Mouse (Mus musculus) MEL (cell line): ENCODE results near the gene Tcf21. TPM values are rescaled to one million over a fixed set of nuclear protein-coding genes. Genes with fewer than 3 reads are reported as not detected.

Experiments used
- DNase-seq: peaks from one replicate; pipeline ENCODE4 v3.0.0; 2011; ENCODE audit warnings: low read depth, low spot score
- H3K27ac ChIP-seq: 2 replicates; pipeline ENCODE4 v1.5.1; 2012; ENCODE audit warnings: low read depth, mild to moderate bottlenecking, control low read depth, low read length, moderate library complexity; ENCODE audit not compliant: control insufficient read depth
- H3K27me3 ChIP-seq, 2 experiments: fragments of 150-350 bp in 1 of 2; sonication (generic) in 1 of 2; 2 replicates each; pipeline ENCODE4 v1.6.1; 2012; ENCODE audit warnings: low read length in 2 of 2, mild to moderate bottlenecking in 2 of 2, improper control_type of control experiment in 1 of 2, moderate library complexity in 1 of 2; ENCODE audit not compliant: insufficient read depth in 2 of 2, control insufficient read depth in 1 of 2
- H3K36me3 ChIP-seq, 2 experiments: 2 replicates each; pipeline ENCODE4 v1.6.1; 2012 to 2014; ENCODE audit warnings: low read length in 2 of 2, improper control_type of control experiment in 1 of 2, inconsistent platforms in 1 of 2, mild to moderate bottlenecking in 1 of 2; ENCODE audit not compliant: insufficient read depth in 2 of 2, control insufficient read depth in 1 of 2
- H3K4me1 ChIP-seq, 2 experiments: fragments of 150-350 bp in 1 of 2; sonication (generic) in 1 of 2; 2 replicates each; pipeline ENCODE4 v1.6.1; 2012; ENCODE audit warnings: low read length in 2 of 2, improper control_type of control experiment in 1 of 2, mild to moderate bottlenecking in 1 of 2; ENCODE audit not compliant: insufficient read depth in 2 of 2, control insufficient read depth in 1 of 2
- H3K4me3 ChIP-seq, 2 experiments: fragments of 150-350 bp in 1 of 2; sonication (generic) in 1 of 2; 2 replicates each; pipeline ENCODE4 v1.5.1; 2012; ENCODE audit warnings: low read depth in 2 of 2, low read length in 2 of 2, mild to moderate bottlenecking in 2 of 2, moderate library complexity in 2 of 2, control low read depth in 1 of 2, improper control_type of control experiment in 1 of 2; ENCODE audit not compliant: control insufficient read depth in 1 of 2, insufficient read depth in 1 of 2
- H3K79me2 ChIP-seq: 2 replicates; pipeline ENCODE4 v1.6.1; 2012; ENCODE audit warnings: mild to moderate bottlenecking, low read length, moderate library complexity; ENCODE audit not compliant: control insufficient read depth, poor library complexity, insufficient read depth
- H3K9ac ChIP-seq: 2 replicates; pipeline ENCODE4 v1.6.1; 2012; ENCODE audit warnings: low read depth, mild to moderate bottlenecking, control low read depth, low read length, moderate library complexity; ENCODE audit not compliant: control insufficient read depth, poor library complexity, severe bottlenecking
- H3K9me3 ChIP-seq: fragments of 150-350 bp; sonication (generic); replicated peaks from 2 replicates; pipeline ENCODE4 v1.6.1; 2012; ENCODE audit warnings: mild to moderate bottlenecking, low read length, improper control_type of control experiment, moderate library complexity; ENCODE audit not compliant: insufficient read depth
- CHD1 ChIP-seq: IDR thresholded peaks from 2 replicates; pipeline ENCODE4 v1.6.1; 2012; ENCODE audit warnings: low read depth, mild to moderate bottlenecking, inconsistent platforms, low read length, improper control_type of control experiment
- CHD2 ChIP-seq: IDR thresholded peaks from 2 replicates; pipeline ENCODE4 v1.6.1; 2011; ENCODE audit warnings: low read length, improper control_type of control experiment
- E2F4 ChIP-seq: IDR thresholded peaks from 2 replicates; pipeline ENCODE4 v1.6.1; 2011; ENCODE audit warnings: low read depth, low read length, improper control_type of control experiment, borderline replicate concordance
- ELF1 ChIP-seq: IDR thresholded peaks from 2 replicates; pipeline ENCODE4 v1.6.1; 2014; ENCODE audit warnings: low read depth, mild to moderate bottlenecking, inconsistent platforms, low read length, improper control_type of control experiment, moderate library complexity
- EP300 ChIP-seq, 2 experiments: IDR thresholded peaks; 2 replicates each; pipeline ENCODE4 v1.6.1; 2011; ENCODE audit warnings: improper control_type of control experiment in 2 of 2, low read length in 2 of 2, low read depth in 1 of 2, mild to moderate bottlenecking in 1 of 2
- GATA1 ChIP-seq: IDR thresholded peaks from 2 replicates; pipeline ENCODE4 v1.6.1; 2011; ENCODE audit warnings: low read depth, low read length, improper control_type of control experiment
- HCFC1 ChIP-seq: IDR thresholded peaks from 2 replicates; pipeline ENCODE4 v1.6.1; 2012; ENCODE audit warnings: low read depth, mild to moderate bottlenecking, inconsistent platforms, low read length, improper control_type of control experiment, moderate library complexity
- KAT2A ChIP-seq: conservative IDR thresholded peaks from 2 replicates; pipeline ENCODE4 v1.6.1; 2012; ENCODE audit warnings: low read depth, low read length, improper control_type of control experiment, inconsistent platforms
- MAFK ChIP-seq: IDR thresholded peaks from 2 replicates; pipeline ENCODE4 v1.6.1; 2011; ENCODE audit warnings: low read depth, mild to moderate bottlenecking, low read length, improper control_type of control experiment, borderline replicate concordance
- MAZ ChIP-seq: IDR thresholded peaks from 2 replicates; pipeline ENCODE4 v1.6.1; 2012; ENCODE audit warnings: low read depth, mild to moderate bottlenecking, inconsistent platforms, low read length, improper control_type of control experiment
- MEF2A ChIP-seq: IDR thresholded peaks from 2 replicates; pipeline ENCODE4 v1.6.1; 2014; ENCODE audit warnings: low read depth, mild to moderate bottlenecking, inconsistent platforms, low read length, improper control_type of control experiment; ENCODE audit not compliant: poor library complexity, insufficient replicate concordance, severe bottlenecking; ENCODE audit errors: extremely low read depth
- MYB ChIP-seq: IDR thresholded peaks from 2 replicates; pipeline ENCODE4 v1.6.1; 2011; ENCODE audit warnings: mild to moderate bottlenecking, low read depth, low read length, improper control_type of control experiment
- NELFE ChIP-seq: IDR thresholded peaks from 2 replicates; pipeline ENCODE4 v1.6.1; 2011; ENCODE audit warnings: low read depth, low read length, improper control_type of control experiment
- NRF1 ChIP-seq: IDR thresholded peaks from 2 replicates; pipeline ENCODE4 v1.6.1; 2014; ENCODE audit warnings: low read depth, mild to moderate bottlenecking, inconsistent platforms, low read length, improper control_type of control experiment, moderate library complexity; ENCODE audit not compliant: poor library complexity, insufficient read depth, severe bottlenecking
- POLR2AphosphoS5 ChIP-seq: IDR thresholded peaks from 2 replicates; pipeline ENCODE4 v1.6.1; 2012; ENCODE audit warnings: low read depth, borderline replicate concordance, mild to moderate bottlenecking, inconsistent platforms, low read length, moderate library complexity, mixed read lengths
- RAD21 ChIP-seq: IDR thresholded peaks from 2 replicates; pipeline ENCODE4 v1.6.1; 2011; ENCODE audit warnings: mild to moderate bottlenecking, low read depth, low read length, improper control_type of control experiment
- SIN3A ChIP-seq: IDR thresholded peaks from 2 replicates; pipeline ENCODE4 v1.6.1; 2012; ENCODE audit warnings: low read length, improper control_type of control experiment, inconsistent platforms
- SMC3 ChIP-seq: IDR thresholded peaks from 2 replicates; pipeline ENCODE4 v1.6.1; 2011; ENCODE audit warnings: low read depth, low read length, improper control_type of control experiment
- TAL1 ChIP-seq: IDR thresholded peaks from 2 replicates; pipeline ENCODE4 v1.6.1; 2012; ENCODE audit warnings: mild to moderate bottlenecking, inconsistent platforms, low read length, moderate library complexity, mixed read lengths
- TBP ChIP-seq: IDR thresholded peaks from 2 replicates; pipeline ENCODE4 v1.8.0; 2011; ENCODE audit warnings: low read depth, low read length, improper control_type of control experiment
- TCF12 ChIP-seq: IDR thresholded peaks from 2 replicates; pipeline ENCODE4 v1.6.1; 2014; ENCODE audit warnings: low read depth, mild to moderate bottlenecking, inconsistent platforms, low read length, improper control_type of control experiment, moderate library complexity
- UBTF ChIP-seq: IDR thresholded peaks from 2 replicates; pipeline ENCODE4 v1.6.1; 2012; ENCODE audit warnings: low read depth, mild to moderate bottlenecking, inconsistent platforms, low read length, improper control_type of control experiment, moderate library complexity, borderline replicate concordance; ENCODE audit not compliant: insufficient read depth
- USF1 ChIP-seq: IDR thresholded peaks from 2 replicates; pipeline ENCODE4 v1.6.1; 2014; ENCODE audit warnings: low read depth, mild to moderate bottlenecking, inconsistent platforms, low read length, improper control_type of control experiment, moderate library complexity
- USF2 ChIP-seq, 2 experiments: IDR thresholded peaks; 2 replicates each; pipeline ENCODE4 v1.6.1; 2011 to 2012; ENCODE audit warnings: improper control_type of control experiment in 2 of 2, low read length in 2 of 2, borderline replicate concordance in 1 of 2, inconsistent platforms in 1 of 2, low read depth in 1 of 2, mild to moderate bottlenecking in 1 of 2; ENCODE audit not compliant: insufficient read depth in 1 of 2
- ZKSCAN1 ChIP-seq: IDR thresholded peaks from 2 replicates; pipeline ENCODE4 v1.6.1; 2012; ENCODE audit warnings: low read depth, mild to moderate bottlenecking, inconsistent platforms, low read length, improper control_type of control experiment, moderate library complexity
- ZNF384 ChIP-seq: IDR thresholded peaks from 2 replicates; pipeline ENCODE4 v1.6.1; 2012; ENCODE audit warnings: low read depth, mild to moderate bottlenecking, inconsistent platforms, low read length, improper control_type of control experiment
- polyA plus RNA-seq, 2 experiments: library from polyadenylated mRNA; stranded (reverse) in 1 of 2; unstranded in 1 of 2; fragments of >175 nt in 1 of 2; fragments of >200 nt in 1 of 2; gene quantifications; 2 replicates each; pipeline versions ENCODE4 v1.2.1 to v1.2.4; 2012; ENCODE audit warnings: low replicate concordance in 2 of 2, low read depth in 1 of 2; ENCODE audit not compliant: insufficient read length in 2 of 2, insufficient read depth in 1 of 2, missing spikeins in 1 of 2
- total RNA-seq: library from RNA; depleted of rRNA; stranded (reverse); fragments of 300-350 nt; gene quantifications from 2 replicates; pipeline ENCODE4 v1.2.3, GENCODE M21; 2012

The Tcf21 gene
- total and polyA plus RNA-seq, 3 experiments: not detected

DNA sequence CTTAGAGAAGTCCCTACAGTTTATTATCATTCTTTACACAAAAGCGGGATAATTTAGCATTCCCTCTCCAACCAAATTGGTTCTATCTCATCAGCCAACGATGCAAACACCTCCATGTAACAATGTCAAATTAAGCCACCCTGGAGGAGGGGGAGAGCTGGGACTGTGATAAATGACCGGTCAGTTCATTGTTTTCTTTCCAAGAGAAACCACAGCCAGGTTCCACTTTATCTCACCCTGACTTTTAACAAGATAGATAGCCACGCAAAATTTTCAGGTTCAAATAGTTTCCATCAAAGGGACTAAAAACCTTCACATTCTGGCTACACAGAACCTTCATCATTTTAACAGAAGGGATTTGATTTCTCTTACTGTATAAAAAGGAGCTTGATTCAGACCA lies 22.1 kb upstream of the Tcf21 start:
- Histone ChIP-seq H3K9me3 (no peaks in the 10 kb centered on the region), H3K9ac (no peak overlapping the region), H3K4me3 (no peak overlapping the region), H3K27ac (no peak overlapping the region), H3K4me1 (no peaks in the 10 kb centered on the region), H3K27me3 (no peaks in the 10 kb centered on the region), H3K79me2 (no peaks in the 10 kb centered on the region), H3K36me3 (no peaks in the 10 kb centered on the region)
- no peak for DNase-seq
- TF ChIP-seq CHD2 (no peak), SIN3A (no peak), NELFE (no peak), NRF1 (no peak), TAL1 (no peak), E2F4 (no peak), CHD1 (no peak), POLR2AphosphoS5 (no peak), EP300 (IDR thresholded peaks at IDR 0.05; ENCODE audit: low read depth in 1 of 2, low read length in 2 of 2) (no peak), KAT2A (no peak), ZNF384 (no peak), RAD21 (no peak), USF2 (IDR thresholded peaks at IDR 0.05; ENCODE audit: borderline replicate concordance in 1 of 2, insufficient read depth in 1 of 2, low read depth in 1 of 2, low read length in 2 of 2) (no peak), TCF12 (no peak), UBTF (no peak)

DNA sequence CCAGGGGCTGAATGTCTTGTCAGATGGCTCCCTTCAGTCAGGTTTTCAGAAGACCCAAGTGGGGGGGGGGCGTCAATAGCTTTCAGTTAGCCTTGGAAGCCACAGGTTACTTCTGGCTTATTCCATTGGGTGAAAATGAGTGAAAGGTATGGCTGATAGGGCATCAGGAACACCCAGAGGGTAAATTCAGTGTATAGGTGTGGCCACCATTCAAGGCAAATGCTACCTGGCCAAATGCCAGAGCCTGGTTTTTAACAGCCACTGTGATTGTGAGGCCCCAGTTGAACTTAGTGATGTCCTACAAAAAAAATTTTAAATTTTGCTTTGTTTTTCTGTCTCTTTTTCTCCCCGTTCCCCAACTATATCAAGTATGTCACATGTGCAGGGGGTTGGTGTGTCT lies 6.3 kb upstream of the Tcf21 start:
- no peak for DNase-seq
- Histone ChIP-seq H3K27ac (no peak overlapping the region), H3K27me3 (no peaks in the 10 kb centered on the region; a peak in 2 of 4 replicates)

More for the DNA sequence above, 6.3 kb upstream of the Tcf21 start:
- Histone ChIP-seq H3K4me1 (no peaks in the 10 kb centered on the region), H3K79me2 (no peaks in the 10 kb centered on the region), H3K9me3 (no peaks in the 10 kb centered on the region), H3K4me3 (no peak overlapping the region), H3K9ac (no peak overlapping the region), H3K36me3 (no peaks in the 10 kb centered on the region)
- TF ChIP-seq TCF12 (no peak), USF1 (no peak), MAFK (no peak), E2F4 (no peak), ZKSCAN1 (no peak), ELF1 (no peak), MYB (no peak), HCFC1 (no peak), CHD2 (no peak), SMC3 (no peak), GATA1 (no peak), TBP (no peak), MAZ (no peak), MEF2A (no peak)
